Mouse (Mus musculus) myocyte (in vitro differentiated cells): ENCODE measurements at regions not wholly inside any gene's neighbourhood (a gene's known extent, or its start where the extent isn't known, plus 50 kb on each side); places are given as distances from the start of the nearest gene placed in this dataset.

Experiments
- CEBPB ChIP-seq: IDR thresholded peaks from 2 replicates; pipeline ENCODE4 v1.6.1; 2011; ENCODE audit warnings: mild to moderate bottlenecking, moderate library complexity; ENCODE audit not compliant: poor library complexity, insufficient read depth, severe bottlenecking
- E2F4 ChIP-seq: IDR thresholded peaks from one replicate; pipeline ENCODE4 v1.6.1; 2011; ENCODE audit warnings: mild to moderate bottlenecking, control low read depth, moderate library complexity; ENCODE audit not compliant: insufficient read depth
- MAX ChIP-seq: IDR thresholded peaks from one replicate; pipeline ENCODE4 v1.6.1; 2011; ENCODE audit warnings: low read depth, mild to moderate bottlenecking, control low read depth
- MYOD1 ChIP-seq, 3 experiments: IDR thresholded peaks; one replicate each; pipeline ENCODE4 v1.6.1; 2011; ENCODE audit warnings: control low read depth in 2 of 3, low read depth in 2 of 3, mild to moderate bottlenecking in 2 of 3, moderate library complexity in 1 of 3; ENCODE audit not compliant: insufficient read length in 2 of 3, control insufficient read depth in 1 of 3
- MYOG ChIP-seq, 3 experiments: IDR thresholded peaks; one replicate each; pipeline ENCODE4 v1.6.1; 2011; ENCODE audit warnings: control low read depth in 2 of 3, low read depth in 2 of 3, mild to moderate bottlenecking in 2 of 3; ENCODE audit not compliant: insufficient read length in 2 of 3, control insufficient read depth in 1 of 3, insufficient read depth in 1 of 3
- POLR2A ChIP-seq: IDR thresholded peaks from one replicate; pipeline ENCODE4 v1.6.1; 2011; ENCODE audit warnings: low read depth, mild to moderate bottlenecking, control low read depth, moderate library complexity; ENCODE audit not compliant: insufficient read length
- POLR2AphosphoS2 ChIP-seq: IDR thresholded peaks from one replicate; pipeline ENCODE4 v1.6.1; 2011; ENCODE audit warnings: low read depth, control low read depth; ENCODE audit not compliant: insufficient read length
- REST ChIP-seq: IDR thresholded peaks from one replicate; pipeline ENCODE4 v1.6.1; 2011; ENCODE audit warnings: mild to moderate bottlenecking, control low read depth, moderate library complexity; ENCODE audit not compliant: insufficient read depth, insufficient read length
- SRF ChIP-seq: IDR thresholded peaks from one replicate; pipeline ENCODE4 v1.6.1; 2011; ENCODE audit warnings: low read depth; ENCODE audit not compliant: control insufficient read depth, insufficient read length
- TCF12 ChIP-seq: IDR thresholded peaks from one replicate; pipeline ENCODE4 v1.6.1; 2011; ENCODE audit warnings: mild to moderate bottlenecking, control low read depth; ENCODE audit not compliant: poor library complexity, insufficient read depth, severe bottlenecking
- TCF3 ChIP-seq: IDR thresholded peaks from one replicate; pipeline ENCODE4 v1.6.1; 2011; ENCODE audit warnings: low read depth, control low read depth; ENCODE audit not compliant: insufficient read length
- USF1 ChIP-seq: IDR thresholded peaks from one replicate; pipeline ENCODE4 v1.6.1; 2011; ENCODE audit warnings: low read depth, mild to moderate bottlenecking, control low read depth, moderate library complexity

- TF ChIP-seq POLR2A (no peak), E2F4 (no peak), MYOG (IDR thresholded peaks at IDR 0.05; ENCODE audit: control insufficient read depth in 1 of 3, insufficient read depth in 1 of 3, insufficient read length in 2 of 3, low read depth in 2 of 3) (no peak), REST (no peak), CEBPB (peak; percentile 63; the same call in 1 of the 2 replicates), TCF12 (no peak), USF1 (no peak), MAX (no peak), TCF3 (no peak), SRF (no peak), POLR2AphosphoS2 (no peak), MYOD1 (IDR thresholded peaks at IDR 0.05; ENCODE audit: control insufficient read depth in 1 of 3, insufficient read length in 2 of 3, low read depth in 2 of 3) (no peak)
These were observed 217.1 kb upstream of the Tgfbr2 start for GRCm38 (mm10) chr9:116392258-116392657.
